Mouse (Mus musculus): ENCODE data around the gene Zfp341. TPM values are rescaled to one million over a fixed set of nuclear protein-coding genes. Genes with fewer than 3 reads are reported as not detected.
A peak's percentile ranks its signal among the peaks of the same experiment; 100 is the strongest.

Gene Zfp341
- polyA plus RNA-seq, 1 experiment from 2014 or later, result 1.4 TPM

DNA sequence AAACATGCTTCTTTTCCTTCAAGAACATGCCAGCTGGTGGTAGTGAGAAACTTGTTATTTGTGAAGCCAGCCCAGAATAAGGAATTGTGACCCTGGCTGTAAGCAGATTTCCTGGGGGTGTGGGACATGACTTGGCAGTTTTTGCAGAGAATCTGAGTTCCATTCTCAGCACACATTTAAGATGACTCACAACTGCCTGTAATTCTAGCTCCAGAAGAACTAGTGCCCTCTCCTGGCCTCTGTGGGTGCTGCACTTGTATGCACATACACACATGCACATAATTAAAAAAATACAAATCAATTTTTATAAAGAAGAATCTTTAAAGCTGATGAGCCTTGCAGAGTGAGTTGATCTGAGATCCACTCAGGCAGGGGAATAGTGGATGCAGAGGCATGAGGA is 11.0 kb downstream of the Zfp341 start:
- no peak overlapping the region for H3K4me3 ChIP-seq
- H3K9me3 ChIP-seq, result peaks cover 7% of the 10 kb centered on the region; the same call in 1 of the 2 replicates
- 0 out of 2 replicates have a peak, but pooled peaks cover 2% of the 10 kb centered on the region for H3K4me1 ChIP-seq (replicated peaks)
- no peak for DNase-seq (ENCODE audit: low spot score)
- no peak overlapping the region for H3K27ac ChIP-seq
- no peaks in the 10 kb centered on the region for H3K27me3 ChIP-seq (ENCODE audit: insufficient read depth, poor library complexity, severe bottlenecking)
- H3K36me3 ChIP-seq, result peaks cover 68% of the 10 kb centered on the region

DNA sequence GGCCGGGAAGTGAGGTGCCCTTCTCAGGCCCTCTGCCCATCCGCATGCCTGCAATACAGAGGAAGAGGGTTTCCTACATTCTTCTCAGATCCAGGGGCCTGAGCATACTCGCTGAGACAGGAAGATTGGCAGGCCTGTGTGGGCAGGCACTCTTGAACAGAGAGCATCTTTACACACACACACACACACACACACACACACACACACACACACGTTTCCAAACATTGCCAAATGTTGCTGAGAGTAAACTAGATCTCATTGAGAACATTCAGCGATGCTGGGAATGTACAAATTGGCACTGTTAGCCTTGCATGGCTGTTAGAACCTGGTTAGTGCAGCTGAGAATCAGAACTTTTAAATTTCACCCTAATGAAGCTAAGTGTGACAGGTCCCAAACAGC is 17.4 kb downstream of the Zfp341 start:
- Histone ChIP-seq H3K27me3 (ENCODE audit: insufficient read depth, poor library complexity, severe bottlenecking) (no peaks in the 10 kb centered on the region), H3K36me3 (peaks cover 68% of the 10 kb centered on the region)
- 82% methylated on average over 5 of the region's 5 CpGs for WGBS

GRCm38 (mm10) chr2:154632203-154632780 is 19.2 kb downstream of the Zfp341 start:
- Histone ChIP-seq H3K27me3 (ENCODE audit: insufficient read depth, poor library complexity, severe bottlenecking) (no peaks in the 10 kb centered on the region), H3K36me3 (peaks cover 72% of the 10 kb centered on the region), H3K4me3 (peak overlapping the region; percentile 4; the same call in 1 of the 2 replicates), H3K27ac (peak overlapping the region; percentile 59; the same call in 1 of the 2 replicates), H3K9me3 (no peaks in the 10 kb centered on the region), H3K4me1 (replicated peaks) (no peaks in the 10 kb centered on the region)
- 91% methylated on average over 16 of the region's 16 CpGs for WGBS
- DNase-seq (ENCODE audit: low spot score), result no peak

More for the DNA sequence above, 17.4 kb downstream of the Zfp341 start:
- H3K27ac ChIP-seq, result no peak overlapping the region
- no peak for DNase-seq (ENCODE audit: low spot score)
- no peaks in the 10 kb centered on the region for H3K4me1 ChIP-seq (replicated peaks)
- H3K9me3 ChIP-seq, result no peaks in the 10 kb centered on the region
- H3K4me3 ChIP-seq, result no peak overlapping the region

DNA sequence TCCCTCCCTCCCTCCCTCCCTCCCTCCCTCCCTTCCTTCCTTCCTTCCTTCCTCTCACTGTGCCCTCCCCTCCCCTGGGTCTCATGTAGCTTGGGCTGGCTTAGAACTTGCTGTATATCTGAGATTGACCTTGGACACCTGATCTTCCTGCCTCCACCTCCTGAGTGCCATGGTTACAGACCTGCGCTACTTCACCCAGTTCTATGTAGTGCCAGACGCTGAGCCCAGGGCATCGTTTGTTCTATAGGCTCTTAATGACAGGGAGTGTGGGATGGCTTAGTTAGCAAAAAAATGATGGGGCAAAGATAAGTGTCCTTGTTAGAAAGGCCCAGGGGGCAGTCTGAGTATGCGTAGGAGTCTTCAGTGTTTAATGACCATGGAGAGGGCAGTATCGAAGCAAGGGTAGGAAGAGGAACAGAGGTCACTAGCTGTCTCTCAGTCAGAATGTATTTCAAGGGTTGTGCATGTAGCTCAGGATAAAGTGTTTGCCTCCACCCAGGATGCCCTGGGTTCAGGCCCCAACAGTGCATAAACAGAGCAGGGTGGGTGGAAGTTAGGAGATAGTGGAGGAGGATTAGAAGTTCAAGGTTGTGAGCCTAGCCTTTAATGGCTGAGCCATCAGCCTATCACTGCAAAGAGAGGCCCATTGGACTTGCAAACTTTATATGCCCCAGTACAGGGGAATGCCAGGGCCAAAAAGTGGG is 20.1 kb downstream of the Zfp341 start:
- Histone ChIP-seq H3K36me3 (peaks cover 76% of the 10 kb centered on the region), H3K4me1 (replicated peaks) (no peaks in the 10 kb centered on the region), H3K27ac (no peak overlapping the region), H3K4me3 (no peak overlapping the region), H3K9me3 (peaks cover 4% of the 10 kb centered on the region), H3K27me3 (ENCODE audit: insufficient read depth, poor library complexity, severe bottlenecking) (no peaks in the 10 kb centered on the region)
- 86% methylated on average over 5 of the region's 5 CpGs for WGBS
- DNase-seq (ENCODE audit: low spot score), result no peak

- H3K9me3 ChIP-seq, result peaks cover 8% of the 10 kb centered on the region
- 91% methylated on average over 9 of the region's 9 CpGs for WGBS
- no peaks in the 10 kb centered on the region for H3K4me1 ChIP-seq (replicated peaks)
- DNase-seq (ENCODE audit: low spot score), result no peak
- peaks cover 76% of the 10 kb centered on the region for H3K36me3 ChIP-seq
- no peak overlapping the region for H3K4me3 ChIP-seq
- no peaks in the 10 kb centered on the region for H3K27me3 ChIP-seq (ENCODE audit: insufficient read depth, poor library complexity, severe bottlenecking)
- no peak overlapping the region for H3K27ac ChIP-seq
Observed at GRCm38 (mm10) chr2:154633876-154634644, 21.0 kb downstream of the Zfp341 start.

DNA sequence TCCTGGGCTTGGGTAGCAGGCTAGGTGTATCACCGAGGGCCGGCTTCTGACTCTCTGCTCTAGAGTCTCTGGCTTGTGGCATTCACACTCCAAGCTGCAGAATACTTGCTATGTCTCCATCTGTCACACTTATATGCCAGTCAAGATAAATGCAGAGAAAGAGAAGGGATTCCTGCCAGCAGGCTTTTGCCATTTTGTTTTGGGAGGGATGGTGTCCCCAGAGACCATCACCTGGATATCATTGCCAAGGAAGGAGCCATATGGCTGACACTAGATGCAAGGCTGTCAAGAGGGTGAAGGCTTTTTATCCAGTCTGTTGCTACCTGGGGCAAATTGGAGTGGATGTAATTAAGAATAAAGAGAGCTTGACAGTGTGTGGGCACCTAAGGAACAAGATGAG is 22.7 kb downstream of the Zfp341 start:
- Histone ChIP-seq H3K9me3 (peaks cover 8% of the 10 kb centered on the region), H3K4me3 (no peak overlapping the region), H3K27ac (no peak overlapping the region), H3K36me3 (peaks cover 66% of the 10 kb centered on the region), H3K27me3 (ENCODE audit: insufficient read depth, poor library complexity, severe bottlenecking) (no peaks in the 10 kb centered on the region), H3K4me1 (replicated peaks) (0 out of 2 replicates have a peak, but pooled peaks cover under 1% of the 10 kb centered on the region)
- 95% methylated on average over 2 of the region's 2 CpGs for WGBS
- DNase-seq (ENCODE audit: low spot score), result no peak

DNA sequence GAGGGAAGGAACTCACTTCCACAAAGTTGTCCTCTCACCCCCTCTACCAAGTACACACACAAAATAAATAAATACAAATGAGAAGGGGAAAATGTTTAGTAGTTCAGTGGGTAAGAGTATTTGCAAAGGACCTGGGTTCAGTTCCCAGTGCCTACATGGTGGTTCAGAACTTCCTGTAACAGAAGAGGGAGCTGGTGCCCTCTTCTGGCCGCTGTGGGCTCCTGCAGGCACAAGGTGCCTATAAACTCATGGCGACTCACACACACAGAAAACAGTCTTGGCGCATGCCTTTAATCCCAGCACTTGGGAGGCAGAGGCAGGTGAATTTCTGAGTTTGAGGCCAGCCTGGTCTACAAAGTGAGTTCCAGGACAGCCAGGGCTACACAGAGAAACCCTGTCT is 25.4 kb downstream of the Zfp341 start:
- 96% methylated on average over 3 of the region's 3 CpGs for WGBS
- H3K4me3 ChIP-seq, result no peak overlapping the region
- H3K36me3 ChIP-seq, result peaks cover 73% of the 10 kb centered on the region
- H3K27me3 ChIP-seq (ENCODE audit: insufficient read depth, poor library complexity, severe bottlenecking), result no peaks in the 10 kb centered on the region
- H3K27ac ChIP-seq, result no peak overlapping the region
- DNase-seq (ENCODE audit: low spot score), result no peak
- 0 out of 2 replicates have a peak, but pooled peaks cover 5% of the 10 kb centered on the region for H3K4me1 ChIP-seq (replicated peaks)
- H3K9me3 ChIP-seq, result peaks cover 8% of the 10 kb centered on the region

DNA sequence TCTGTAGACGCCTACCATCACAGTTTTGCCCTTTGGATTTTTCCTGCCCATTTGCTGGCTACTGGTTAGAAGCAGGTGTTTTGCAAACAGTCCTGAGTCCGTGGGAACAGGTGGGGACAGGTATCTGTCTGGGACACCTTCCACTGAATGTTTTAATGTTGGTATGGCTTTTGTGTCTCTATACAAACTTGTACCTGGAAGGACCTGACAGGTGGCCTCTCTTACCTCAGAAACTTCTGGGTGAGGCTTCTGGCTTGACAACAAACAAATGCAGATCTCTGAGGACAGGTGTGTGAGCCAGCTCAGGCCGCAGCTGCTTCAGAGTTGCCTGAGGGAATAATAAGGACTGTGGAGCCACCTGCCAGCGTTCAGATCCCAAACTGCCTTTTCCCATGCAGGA is 26.0 kb downstream of the Zfp341 start:
- Histone ChIP-seq H3K36me3 (peaks cover 75% of the 10 kb centered on the region), H3K27me3 (ENCODE audit: insufficient read depth, poor library complexity, severe bottlenecking) (no peaks in the 10 kb centered on the region), H3K4me1 (replicated peaks) (0 out of 2 replicates have a peak, but pooled peaks cover 5% of the 10 kb centered on the region), H3K27ac (no peak overlapping the region), H3K4me3 (no peak overlapping the region), H3K9me3 (peaks cover 8% of the 10 kb centered on the region)
- WGBS, result 95% methylated on average over 4 of the region's 4 CpGs
- no peak for DNase-seq (ENCODE audit: low spot score)

GRCm38 (mm10) chr2:154641176-154641575 is 28.1 kb downstream of the Zfp341 start:
- no peak overlapping the region for H3K27ac ChIP-seq
- H3K4me1 ChIP-seq (replicated peaks), result 0 out of 2 replicates have a peak, but pooled peaks cover 5% of the 10 kb centered on the region
- DNase-seq (ENCODE audit: low spot score), result no peak
- WGBS, result 74% methylated on average over 8 of the region's 8 CpGs
- H3K27me3 ChIP-seq (ENCODE audit: insufficient read depth, poor library complexity, severe bottlenecking), result no peaks in the 10 kb centered on the region
- no peak overlapping the region for H3K4me3 ChIP-seq
- H3K36me3 ChIP-seq, result peaks cover 80% of the 10 kb centered on the region
- peaks cover 8% of the 10 kb centered on the region for H3K9me3 ChIP-seq

DNA sequence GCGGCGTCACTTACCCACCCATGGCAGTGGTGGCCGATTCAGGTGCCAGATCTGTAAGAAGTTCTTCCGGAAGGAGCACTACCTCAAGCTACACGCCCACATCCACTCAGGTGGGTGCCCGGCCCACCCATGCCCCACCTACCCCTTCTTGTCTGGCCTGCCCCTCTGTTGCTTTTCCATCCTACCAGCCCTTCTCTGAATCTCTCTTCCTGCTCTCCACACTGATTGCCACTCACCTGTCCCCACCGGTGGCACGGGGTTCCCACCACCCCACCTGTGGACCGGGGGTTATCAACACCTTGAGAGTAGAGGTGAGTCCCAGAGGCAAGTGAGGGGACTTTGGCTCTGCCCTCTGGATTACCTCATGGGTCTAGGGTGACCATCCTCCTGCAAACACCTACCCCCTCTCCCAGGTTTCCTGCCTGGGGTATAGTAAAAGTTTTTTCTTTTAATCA is 28.9 kb downstream of the Zfp341 start:
- WGBS, result 92% methylated on average over 9 of the region's 9 CpGs
- peaks cover 8% of the 10 kb centered on the region for H3K9me3 ChIP-seq
- H3K27me3 ChIP-seq (ENCODE audit: insufficient read depth, poor library complexity, severe bottlenecking), result no peaks in the 10 kb centered on the region
- no peak overlapping the region for H3K27ac ChIP-seq
- 0 out of 2 replicates have a peak, but pooled peaks cover 5% of the 10 kb centered on the region for H3K4me1 ChIP-seq (replicated peaks)
- no peak for DNase-seq (ENCODE audit: low spot score)
- no peak overlapping the region for H3K4me3 ChIP-seq
- peaks cover 77% of the 10 kb centered on the region for H3K36me3 ChIP-seq

DNA sequence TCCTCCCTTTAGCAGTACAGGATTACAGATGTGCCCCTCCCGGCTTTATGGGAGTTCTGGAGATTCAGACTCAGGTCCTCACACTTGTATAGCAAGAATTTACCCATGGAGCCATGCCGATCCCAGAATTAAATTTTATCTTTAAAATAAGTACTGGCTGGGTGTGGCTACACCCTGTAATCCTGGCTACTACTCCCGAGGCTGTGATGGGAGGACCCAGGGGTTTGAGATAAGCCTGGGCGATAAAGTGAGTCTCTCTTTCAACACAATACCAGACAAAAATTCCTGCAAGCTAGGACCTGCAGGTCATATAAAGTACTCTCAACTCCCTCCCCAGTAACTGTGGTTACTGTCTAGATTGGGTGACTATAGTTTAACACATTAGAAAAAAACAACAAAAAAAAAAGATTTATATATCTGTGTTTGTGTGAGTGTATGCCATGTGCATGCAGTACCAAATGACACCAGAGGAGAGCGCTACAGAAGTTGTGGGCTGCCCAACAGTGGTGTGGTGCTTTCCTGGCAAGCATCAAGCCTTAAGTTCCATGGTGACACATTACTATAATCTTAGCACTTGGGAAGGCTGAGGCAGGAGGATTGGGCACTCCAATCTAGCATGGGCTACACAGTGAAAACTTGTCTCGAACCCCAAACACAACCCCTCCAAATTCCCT is 29.8 kb downstream of the Zfp341 start:
- peaks cover 8% of the 10 kb centered on the region for H3K9me3 ChIP-seq
- 92% methylated on average over 6 of the region's 6 CpGs for WGBS
- H3K27me3 ChIP-seq (ENCODE audit: insufficient read depth, poor library complexity, severe bottlenecking), result no peaks in the 10 kb centered on the region
- H3K4me3 ChIP-seq, result no peak overlapping the region
- H3K4me1 ChIP-seq (replicated peaks), result 0 out of 2 replicates have a peak, but pooled peaks cover 5% of the 10 kb centered on the region
- H3K27ac ChIP-seq, result no peak overlapping the region
- peaks cover 69% of the 10 kb centered on the region for H3K36me3 ChIP-seq
- DNase-seq (ENCODE audit: low spot score), result no peak

DNA sequence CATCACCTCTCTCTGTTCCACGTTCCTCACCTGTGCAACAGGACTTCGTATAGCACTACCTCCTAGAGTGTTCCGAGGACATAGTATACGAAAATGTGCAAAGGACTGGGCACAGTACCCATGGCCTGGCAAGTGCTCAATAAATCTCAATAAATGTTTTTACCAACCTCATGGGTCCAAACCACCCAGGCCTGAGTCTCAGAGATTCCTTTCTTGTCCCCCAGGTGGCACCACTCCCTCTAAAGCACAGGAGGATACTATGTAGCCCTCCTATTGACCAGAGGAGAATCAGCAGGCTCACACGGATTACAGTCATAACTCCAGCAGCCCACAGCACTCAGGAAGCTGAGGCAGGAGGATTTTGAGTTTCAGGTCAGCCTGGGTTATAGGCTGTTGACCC is 33.5 kb downstream of the Zfp341 start:
- Histone ChIP-seq H3K27ac (no peak overlapping the region), H3K9me3 (no peaks in the 10 kb centered on the region; the same call in 1 of the 2 replicates), H3K4me3 (no peak overlapping the region), H3K4me1 (replicated peaks) (peaks cover 9% of the 10 kb centered on the region), H3K36me3 (peaks cover 46% of the 10 kb centered on the region), H3K27me3 (ENCODE audit: insufficient read depth, poor library complexity, severe bottlenecking) (no peaks in the 10 kb centered on the region)
- WGBS, result 80% methylated on average over 5 of the region's 5 CpGs
- DNase-seq (ENCODE audit: low spot score), result no peak

All from hindbrain, embryonic 10.5 days (tissue).